Mouse (Mus musculus): ENCODE measurements at regions not wholly inside any gene's neighbourhood (a gene's known extent, or its start where the extent isn't known, plus 50 kb on each side); places are given as distances from the start of the nearest gene placed in this dataset.

- H3K27ac ChIP-seq (ENCODE audit: low read depth, low read length): no peak overlapping the region
- H3K9ac ChIP-seq (replicated peaks; ENCODE audit: low read length, poor library complexity, severe bottlenecking): no peak overlapping the region
- no peak overlapping the region for H3K4me2 ChIP-seq (ENCODE audit: low read depth, low read length, poor library complexity, severe bottlenecking)
- no peaks in the 10 kb centered on the region for H3K27me3 ChIP-seq (ENCODE audit: insufficient read depth, low read length)
- no peaks in the 10 kb centered on the region for H3K9me3 ChIP-seq (ENCODE audit: low read length)
- no peak overlapping the region for H3K4me3 ChIP-seq (ENCODE audit: low read depth, low read length)
- H3K4me1 ChIP-seq (ENCODE audit: insufficient read depth, low read length): no peaks in the 10 kb centered on the region
- no peak for DNase-seq (ENCODE audit: low spot score)
- TF ChIP-seq CTCF (IDR thresholded peaks at IDR 0.05): no peak
- no peaks in the 10 kb centered on the region for H3K36me3 ChIP-seq (ENCODE audit: insufficient read depth, low read length)
- ATAC-seq (ENCODE audit: low FRiP score): no peak
Observed at GRCm38 (mm10) chr1:148808707-148809106, 1152.4 kb downstream of the Pla2g4a start.

- Histone ChIP-seq H3K27me3 (ENCODE audit: insufficient read depth, low read length) (no peaks in the 10 kb centered on the region), H3K27ac (ENCODE audit: low read depth, low read length) (no peak overlapping the region), H3K9ac (replicated peaks; ENCODE audit: low read length, poor library complexity, severe bottlenecking) (no peak overlapping the region), H3K4me2 (ENCODE audit: low read depth, low read length, poor library complexity, severe bottlenecking) (no peak overlapping the region), H3K4me3 (ENCODE audit: low read depth, low read length) (no peak overlapping the region), H3K36me3 (ENCODE audit: insufficient read depth, low read length) (no peaks in the 10 kb centered on the region), H3K4me1 (ENCODE audit: insufficient read depth, low read length) (no peaks in the 10 kb centered on the region), H3K9me3 (ENCODE audit: low read length) (no peaks in the 10 kb centered on the region)
- no peak for DNase-seq (ENCODE audit: low spot score)
- no peak for ATAC-seq (ENCODE audit: low FRiP score)
- no peak for TF ChIP-seq CTCF (IDR thresholded peaks at IDR 0.05)
Observed at GRCm38 (mm10) chr1:148797110-148797509, 1164.0 kb downstream of the Pla2g4a start.

GRCm38 (mm10) chr1:148750806-148751205, 1210.3 kb downstream of the Pla2g4a start:
- ATAC-seq (ENCODE audit: low FRiP score): no peak
- no peaks in the 10 kb centered on the region for H3K27me3 ChIP-seq (ENCODE audit: insufficient read depth, low read length)
- peak; percentile 24 for DNase-seq (ENCODE audit: low spot score)
- no peaks in the 10 kb centered on the region for H3K36me3 ChIP-seq (ENCODE audit: insufficient read depth, low read length)
- no peaks in the 10 kb centered on the region for H3K4me1 ChIP-seq (ENCODE audit: insufficient read depth, low read length)
- no peaks in the 10 kb centered on the region for H3K9me3 ChIP-seq (ENCODE audit: low read length)
- TF ChIP-seq CTCF (IDR thresholded peaks at IDR 0.05): no peak
- H3K9ac ChIP-seq (replicated peaks; ENCODE audit: low read length, poor library complexity, severe bottlenecking): no peak overlapping the region
- H3K4me2 ChIP-seq (ENCODE audit: low read depth, low read length, poor library complexity, severe bottlenecking): no peak overlapping the region
- no peak overlapping the region for H3K27ac ChIP-seq (ENCODE audit: low read depth, low read length)
- H3K4me3 ChIP-seq (ENCODE audit: low read depth, low read length): no peak overlapping the region

GRCm38 (mm10) chr1:148722106-148722505, 1239.0 kb downstream of the Pla2g4a start:
- no peaks in the 10 kb centered on the region for H3K36me3 ChIP-seq (ENCODE audit: insufficient read depth, low read length)
- no peak overlapping the region for H3K27ac ChIP-seq (ENCODE audit: low read depth, low read length)
- H3K9me3 ChIP-seq (ENCODE audit: low read length): no peaks in the 10 kb centered on the region
- H3K4me1 ChIP-seq (ENCODE audit: insufficient read depth, low read length): no peaks in the 10 kb centered on the region
- no peak overlapping the region for H3K4me2 ChIP-seq (ENCODE audit: low read depth, low read length, poor library complexity, severe bottlenecking)
- no peak overlapping the region for H3K4me3 ChIP-seq (ENCODE audit: low read depth, low read length)
- no peak for ATAC-seq (ENCODE audit: low FRiP score)
- H3K9ac ChIP-seq (replicated peaks; ENCODE audit: low read length, poor library complexity, severe bottlenecking): no peak overlapping the region
- no peak for TF ChIP-seq CTCF (IDR thresholded peaks at IDR 0.05)
- DNase-seq (ENCODE audit: low spot score): no peak
- H3K27me3 ChIP-seq (ENCODE audit: insufficient read depth, low read length): no peaks in the 10 kb centered on the region
- 46% methylated on average over 1 of the region's 1 CpGs for WGBS

- no peak for TF ChIP-seq CTCF (IDR thresholded peaks at IDR 0.05)
- DNase-seq (ENCODE audit: low spot score) (no peak), ATAC-seq (ENCODE audit: low FRiP score) (no peak)
- Histone ChIP-seq H3K27me3 (ENCODE audit: insufficient read depth, low read length) (no peaks in the 10 kb centered on the region), H3K36me3 (ENCODE audit: insufficient read depth, low read length) (no peaks in the 10 kb centered on the region), H3K27ac (ENCODE audit: low read depth, low read length) (no peak overlapping the region), H3K4me3 (ENCODE audit: low read depth, low read length) (no peak overlapping the region), H3K9me3 (ENCODE audit: low read length) (no peaks in the 10 kb centered on the region), H3K4me2 (ENCODE audit: low read depth, low read length, poor library complexity, severe bottlenecking) (no peak overlapping the region), H3K4me1 (ENCODE audit: insufficient read depth, low read length) (no peaks in the 10 kb centered on the region), H3K9ac (replicated peaks; ENCODE audit: low read length, poor library complexity, severe bottlenecking) (no peak overlapping the region)
- 70% methylated on average over 1 of the region's 1 CpGs for WGBS
Observed at GRCm38 (mm10) chr1:148721409-148721808, 1239.7 kb downstream of the Pla2g4a start.

- WGBS: 46% methylated on average over 4 of the region's 4 CpGs
- ATAC-seq (ENCODE audit: low FRiP score) (no peak), DNase-seq (ENCODE audit: low spot score) (no peak)
Observed at GRCm38 (mm10) chr1:148720980-148721379, 1240.1 kb downstream of the Pla2g4a start.

GRCm38 (mm10) chr1:148708084-148708483, 1253.0 kb downstream of the Pla2g4a start:
- TF ChIP-seq CTCF (IDR thresholded peaks at IDR 0.05): no peak
- Histone ChIP-seq H3K4me1 (ENCODE audit: insufficient read depth, low read length) (no peaks in the 10 kb centered on the region), H3K4me3 (ENCODE audit: low read depth, low read length) (no peak overlapping the region), H3K9ac (replicated peaks; ENCODE audit: low read length, poor library complexity, severe bottlenecking) (no peak overlapping the region), H3K36me3 (ENCODE audit: insufficient read depth, low read length) (no peaks in the 10 kb centered on the region), H3K27ac (ENCODE audit: low read depth, low read length) (no peak overlapping the region), H3K4me2 (ENCODE audit: low read depth, low read length, poor library complexity, severe bottlenecking) (no peak overlapping the region), H3K27me3 (ENCODE audit: insufficient read depth, low read length) (no peaks in the 10 kb centered on the region), H3K9me3 (ENCODE audit: low read length) (no peaks in the 10 kb centered on the region)
- ATAC-seq (ENCODE audit: low FRiP score) (no peak), DNase-seq (ENCODE audit: low spot score) (no peak)

More at GRCm38 (mm10) chr1:148720980-148721379, 1240.1 kb downstream of the Pla2g4a start:
- TF ChIP-seq CTCF (IDR thresholded peaks at IDR 0.05): no peak
- Histone ChIP-seq H3K27me3 (ENCODE audit: insufficient read depth, low read length) (no peaks in the 10 kb centered on the region), H3K27ac (ENCODE audit: low read depth, low read length) (no peak overlapping the region), H3K4me3 (ENCODE audit: low read depth, low read length) (no peak overlapping the region), H3K9me3 (ENCODE audit: low read length) (no peaks in the 10 kb centered on the region), H3K9ac (replicated peaks; ENCODE audit: low read length, poor library complexity, severe bottlenecking) (no peak overlapping the region), H3K4me1 (ENCODE audit: insufficient read depth, low read length) (no peaks in the 10 kb centered on the region), H3K36me3 (ENCODE audit: insufficient read depth, low read length) (no peaks in the 10 kb centered on the region), H3K4me2 (ENCODE audit: low read depth, low read length, poor library complexity, severe bottlenecking) (no peak overlapping the region)

Data from midbrain, postnatal 0 days (tissue).